Mouse (Mus musculus) cerebellum, adult 18-20 months (tissue): ENCODE data around the gene Socs2.
"Not testable (repeated sequence)": the region's sequence is repeated elsewhere in the genome, so short reads cannot be mapped to it uniquely, and the experiment has no call there.

Experiments
- DNase-seq, 2 experiments: peaks; one replicate each; pipeline ENCODE4 v3.0.0; 2021

The Socs2 gene

DNA sequence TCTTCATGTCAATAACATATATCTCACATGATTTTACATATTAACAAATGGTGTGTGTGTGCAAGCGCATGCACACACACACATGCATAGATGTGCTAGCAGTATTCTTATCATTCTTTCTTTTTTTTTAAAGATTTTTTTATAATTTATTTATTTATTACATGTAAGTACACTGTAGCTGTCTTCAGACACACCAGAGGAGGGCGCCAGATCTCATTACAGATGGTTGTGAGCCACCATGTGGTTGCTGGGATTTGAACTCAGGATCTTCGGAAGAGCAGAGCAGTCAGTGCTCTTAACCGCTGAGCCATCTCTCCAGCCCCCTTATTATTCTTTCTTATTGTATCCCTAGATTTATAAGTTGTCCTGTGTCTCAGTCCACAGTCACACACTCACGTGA lies 27.2 kb downstream of the Socs2 start:
- DNase-seq = not testable (repeated sequence)

DNA sequence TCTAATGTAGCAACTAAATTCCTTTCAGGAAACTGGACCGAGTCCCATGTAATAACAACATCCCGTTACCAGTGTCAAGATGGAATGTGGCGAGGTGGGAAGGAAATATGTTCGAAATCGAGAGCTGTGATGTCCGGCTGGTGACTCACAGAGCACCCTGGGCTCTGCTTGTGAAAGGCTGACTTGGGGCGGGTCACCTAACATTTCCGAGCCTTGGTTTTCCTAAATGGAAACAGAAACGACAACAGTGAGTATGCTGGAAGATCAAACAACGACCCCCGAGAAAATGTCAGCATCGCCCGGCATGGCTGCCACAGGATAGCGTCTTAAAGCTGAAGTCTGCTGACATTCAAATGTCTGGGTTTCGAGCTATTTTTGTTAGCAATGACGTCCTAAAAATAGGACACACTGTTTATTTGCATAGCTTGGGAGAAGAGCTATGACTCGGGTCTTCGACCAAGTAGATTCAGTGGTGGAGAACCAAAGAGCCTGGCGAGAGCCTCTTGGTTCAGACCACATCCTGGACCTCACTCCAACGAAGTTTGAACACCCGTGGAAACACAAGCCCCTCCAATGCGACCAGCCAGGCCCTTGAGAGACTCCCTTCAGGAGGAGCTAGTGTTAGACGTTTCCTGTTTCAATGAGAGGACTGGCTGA lies 28.0 kb downstream of the Socs2 start:
- no peak for DNase-seq

DNA sequence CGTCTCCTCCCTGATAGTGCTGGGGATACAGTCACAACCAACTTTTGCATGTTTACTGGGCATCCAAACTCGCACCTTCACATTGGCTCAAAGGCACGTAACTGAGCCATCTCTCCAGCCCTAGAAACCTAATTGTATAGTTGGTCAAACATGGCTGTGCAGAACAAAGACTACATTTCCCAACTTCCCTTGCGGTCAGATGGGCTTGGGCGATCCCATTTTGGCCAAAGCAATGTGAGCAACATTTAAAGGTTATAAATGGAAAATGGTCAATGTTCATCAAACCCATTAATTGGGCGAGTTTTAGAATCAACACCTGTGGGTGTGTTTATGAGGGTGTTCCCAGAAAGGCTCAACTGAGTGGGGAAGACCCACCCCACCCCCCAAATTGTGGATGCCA lies 30.5 kb downstream of the Socs2 start:
- DNase-seq = no peak

DNA sequence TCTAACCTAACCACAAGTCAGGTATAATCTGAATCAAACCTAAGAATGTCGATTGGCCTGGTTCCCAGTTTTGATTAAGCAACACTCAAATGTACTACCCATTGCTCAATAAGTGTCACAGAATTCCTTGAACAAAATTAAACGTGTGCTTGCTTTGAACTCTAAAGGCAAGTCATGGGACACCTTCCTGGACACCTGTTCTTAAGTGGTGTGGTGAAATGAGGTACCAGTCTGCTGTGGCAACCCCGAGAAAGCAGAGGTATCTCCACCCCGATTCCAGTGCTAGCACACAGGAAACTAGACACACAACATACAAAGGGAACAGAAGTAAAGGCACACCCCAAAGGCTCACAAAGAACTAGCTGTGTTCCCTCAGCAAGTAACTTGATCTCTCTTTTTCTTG lies 31.2 kb downstream of the Socs2 start:
- DNase-seq = no peak

DNA sequence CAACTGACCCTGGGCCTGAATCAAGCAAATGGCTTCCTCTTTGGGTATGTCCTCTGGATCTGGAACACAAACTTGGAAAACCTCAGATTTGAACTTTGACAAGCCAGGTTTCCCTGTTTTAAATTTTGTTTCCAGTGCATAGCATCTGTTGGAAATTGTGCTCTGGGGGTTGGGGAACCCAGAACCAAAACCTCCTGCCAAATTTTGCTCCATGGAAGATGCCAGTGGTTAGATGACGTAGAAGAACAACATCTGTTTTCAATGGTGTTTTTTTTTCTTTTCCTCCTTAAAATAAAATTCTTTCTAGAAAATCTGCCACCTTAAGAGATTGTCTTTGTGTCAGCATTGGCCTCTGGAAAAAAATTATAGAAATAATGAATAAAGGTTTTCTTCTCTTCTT lies 31.9 kb downstream of the Socs2 start:
- no peak for DNase-seq

DNA sequence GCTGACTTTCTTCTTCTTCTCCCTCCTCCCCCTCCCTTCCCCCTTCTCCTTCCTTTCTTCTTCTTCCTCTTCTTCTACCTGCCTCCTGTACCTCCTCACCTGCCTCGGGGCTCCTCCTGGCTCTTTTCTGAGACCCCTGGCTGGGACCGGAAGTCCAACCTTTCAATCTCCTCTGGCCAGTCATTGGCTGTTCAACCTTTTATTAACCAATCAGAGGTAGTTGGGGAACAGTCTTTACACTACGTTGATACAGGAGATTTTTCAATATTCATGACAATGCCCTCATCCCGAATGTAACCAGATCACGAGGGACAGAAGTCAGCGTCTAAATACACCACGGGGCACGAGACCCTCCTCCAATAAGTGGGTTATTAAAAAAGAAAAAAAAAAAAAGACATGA lies 32.5 kb downstream of the Socs2 start:
- DNase-seq = no peak

DNA sequence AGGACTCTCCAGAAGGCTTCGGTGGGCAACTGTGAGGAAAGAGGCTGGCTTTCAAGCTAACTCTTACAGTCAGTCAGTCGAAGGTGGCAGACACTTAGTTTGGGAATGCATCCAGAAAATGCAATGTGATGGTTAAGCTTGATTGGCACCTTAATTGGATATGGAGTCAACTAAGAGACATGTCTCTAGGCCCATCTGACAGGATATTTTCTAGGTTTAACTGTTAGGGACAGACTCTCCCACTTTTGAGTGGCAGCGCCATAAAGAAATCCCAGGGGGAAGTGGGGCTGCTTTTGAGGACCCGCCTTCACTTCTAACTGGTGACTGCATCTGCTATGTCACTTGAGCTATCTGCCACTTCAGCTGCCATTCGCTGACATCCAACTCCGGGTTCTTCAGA lies 43.6 kb downstream of the Socs2 start:
- no peak for DNase-seq

DNA sequence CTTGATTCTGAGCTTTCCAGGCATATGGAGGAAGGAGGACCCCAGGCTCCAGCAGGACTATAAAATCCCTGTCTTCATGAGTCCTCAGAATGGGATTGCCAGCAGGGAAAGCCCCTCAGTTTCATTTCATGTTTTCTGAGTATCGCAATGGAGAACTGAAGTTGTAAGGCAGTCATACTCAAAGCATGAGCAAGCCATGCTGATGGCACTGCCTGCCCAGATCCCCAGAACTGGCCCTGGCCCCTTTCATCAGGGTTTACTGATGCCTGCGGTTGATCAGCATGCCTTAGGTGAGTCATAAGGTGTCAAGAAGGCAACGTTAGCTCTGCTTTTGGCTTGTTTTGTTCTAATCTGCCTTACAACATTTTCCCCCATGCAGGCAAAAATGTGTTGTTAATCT lies 45.0 kb downstream of the Socs2 start:
- no peak for DNase-seq

DNA sequence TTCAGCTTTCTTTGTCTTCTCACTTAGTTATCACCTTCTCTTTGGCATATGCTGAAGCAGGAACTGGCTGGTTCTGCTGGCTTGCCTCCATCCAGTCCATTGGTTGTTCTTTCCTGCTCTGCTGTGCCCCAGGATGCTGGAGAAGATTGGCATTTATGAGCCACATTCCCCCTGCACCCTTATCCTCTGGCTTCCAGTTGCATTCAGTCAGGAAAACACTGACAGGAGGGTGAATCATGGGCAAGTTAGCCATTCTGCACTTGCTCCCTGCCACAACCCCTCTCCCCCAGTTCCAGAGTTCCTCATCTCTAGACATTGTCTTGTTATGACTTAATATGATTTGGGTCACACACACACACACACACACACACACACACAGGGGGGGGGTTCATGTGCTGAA lies 47.8 kb downstream of the Socs2 start:
- DNase-seq = no peak

DNA sequence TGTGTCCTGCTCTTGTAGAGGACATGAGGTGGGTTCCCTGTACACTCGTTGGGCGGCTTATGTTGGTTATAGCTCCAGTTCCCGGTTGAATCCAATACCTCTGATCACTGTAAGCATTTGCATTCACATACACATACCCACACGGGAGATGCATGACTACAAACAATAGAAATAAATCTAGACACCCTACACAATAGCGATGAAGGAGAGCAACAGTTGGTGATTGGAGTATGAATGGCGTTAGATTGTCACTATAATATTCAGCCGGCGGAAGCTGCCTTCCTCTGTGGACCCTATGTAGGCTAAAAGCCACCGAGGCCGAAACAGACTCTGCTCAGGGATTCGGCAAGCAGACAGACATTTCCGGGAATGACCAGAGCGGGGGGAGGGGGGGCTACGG lies 48.8 kb downstream of the Socs2 start:
- no peak for DNase-seq

DNA sequence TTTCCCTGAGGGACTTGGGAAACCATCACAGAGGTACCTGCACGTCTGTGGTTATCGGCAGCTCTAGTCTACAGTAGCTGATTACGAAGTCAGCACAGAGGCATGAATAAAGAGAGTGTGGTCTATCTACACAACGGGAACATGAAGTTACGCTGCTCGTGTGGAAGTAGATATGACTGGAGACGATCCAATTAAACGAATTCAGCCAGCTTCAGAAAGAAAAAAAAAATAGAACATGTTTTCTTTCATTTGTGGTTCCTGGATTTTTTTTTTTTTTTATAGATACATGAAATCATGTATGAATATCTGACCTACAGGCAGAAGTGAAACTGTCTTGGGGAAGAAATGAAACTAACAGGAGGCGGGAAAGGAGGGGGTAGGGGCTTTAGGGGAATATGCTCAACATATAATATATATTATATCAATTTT lies 49.3 kb downstream of the Socs2 start:
- DNase-seq = no peak

DNA sequence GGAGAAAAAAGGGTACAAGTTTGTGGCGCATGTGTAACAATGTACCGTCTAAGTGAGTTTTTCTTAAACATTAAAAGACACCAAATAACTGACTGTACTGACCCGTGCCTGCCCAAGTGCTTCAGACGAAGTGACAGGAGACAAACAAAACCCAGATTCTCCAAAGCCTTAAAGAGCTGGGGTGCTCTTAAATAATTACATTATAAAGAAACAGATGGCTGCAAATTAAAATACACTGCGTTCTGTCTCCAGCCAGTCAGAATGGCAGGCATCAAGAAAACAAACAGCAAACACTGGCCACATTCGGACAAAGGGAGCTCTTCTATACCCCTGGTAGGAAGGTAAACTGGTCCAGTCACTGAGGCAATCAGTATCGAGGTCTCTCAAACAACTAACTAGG lies 49.7 kb downstream of the Socs2 start:
- no peak for DNase-seq

DNA sequence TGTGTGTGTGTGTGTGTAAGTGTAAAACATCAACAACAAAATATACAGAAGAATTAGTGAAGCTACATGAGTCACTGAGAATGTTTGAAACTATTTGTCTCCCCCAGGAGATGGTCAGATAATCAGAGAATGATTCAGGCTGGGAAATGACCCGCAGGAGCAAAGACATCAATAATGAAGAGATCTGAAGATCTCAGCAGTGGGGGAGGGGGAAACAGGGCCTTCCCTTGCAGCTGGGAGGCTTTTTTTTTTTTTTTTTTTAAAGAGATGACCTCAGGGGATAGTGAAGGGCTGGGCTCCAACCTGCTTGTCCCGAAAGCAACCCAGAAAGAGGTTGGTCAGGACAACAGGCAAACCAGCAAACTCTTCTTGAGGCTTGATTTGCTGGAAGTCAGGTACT lies 54.7 kb downstream of the Socs2 start:
- no peak for DNase-seq

DNA sequence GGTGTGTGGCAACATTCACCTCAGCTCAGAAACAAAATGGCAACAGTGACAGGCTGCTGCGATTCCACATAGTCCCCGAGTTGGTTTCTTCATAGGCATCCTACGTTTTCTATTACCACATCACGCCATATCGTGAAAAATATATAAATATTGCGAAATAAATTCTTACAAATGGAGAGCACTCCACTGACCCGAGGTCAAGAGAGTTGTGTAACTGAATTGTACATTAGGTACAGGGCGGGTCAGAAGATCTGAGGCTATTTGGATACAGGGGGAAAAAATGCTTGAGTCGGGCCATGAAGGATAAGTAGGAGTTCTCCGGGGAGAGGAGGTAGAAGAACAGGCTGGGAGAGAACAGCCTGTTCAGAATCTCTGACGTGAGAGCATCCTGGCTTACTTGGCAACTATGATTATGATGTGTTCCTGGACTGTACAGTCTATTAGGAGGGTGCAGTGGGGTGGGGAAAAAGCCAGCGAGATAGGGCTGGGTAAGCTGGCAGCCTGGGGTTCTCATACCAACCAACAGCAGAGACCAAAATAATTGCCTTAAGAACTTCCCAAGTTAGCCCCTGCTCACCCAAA lies 55.6 kb downstream of the Socs2 start:
- no peak for DNase-seq

DNA sequence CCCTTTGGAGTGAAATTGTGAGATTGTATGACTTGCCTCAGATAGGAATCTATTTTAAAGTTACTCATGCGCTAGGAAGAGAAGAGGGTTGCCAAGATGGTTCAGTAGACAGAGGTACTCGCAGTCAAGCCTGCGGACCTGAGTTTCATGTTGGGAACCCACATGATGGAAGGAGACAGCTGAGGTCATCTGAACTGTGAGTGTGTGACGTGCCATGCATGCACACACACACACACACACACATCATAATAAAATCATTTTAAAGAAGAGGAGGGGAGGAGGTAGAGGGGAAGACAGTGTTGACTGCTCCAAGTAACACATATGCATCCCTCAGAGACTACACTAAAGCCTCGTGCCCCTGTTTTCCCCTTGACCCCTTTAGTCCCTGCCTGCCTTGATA lies 56.9 kb downstream of the Socs2 start:
- DNase-seq = no peak

DNA sequence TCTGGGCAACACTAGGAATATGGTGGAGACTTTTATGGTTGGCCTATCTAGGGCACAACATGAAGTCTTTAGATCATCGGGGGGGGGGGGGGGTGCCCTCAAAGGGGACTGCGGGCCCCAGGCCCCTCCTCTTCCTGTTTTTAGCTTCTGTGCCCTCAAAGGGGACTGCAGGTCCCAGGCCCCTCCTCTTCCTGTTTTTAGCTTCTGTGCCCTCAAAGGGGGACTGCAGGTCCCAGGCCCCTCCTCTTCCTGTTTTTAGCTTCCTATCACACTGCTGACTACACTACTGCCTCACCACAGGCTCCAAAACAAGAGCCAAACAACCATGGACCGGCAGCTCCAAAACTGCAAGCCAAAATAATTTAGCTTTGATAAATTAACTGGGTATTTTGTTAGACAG lies 59.3 kb downstream of the Socs2 start:
- no peak for DNase-seq

DNA sequence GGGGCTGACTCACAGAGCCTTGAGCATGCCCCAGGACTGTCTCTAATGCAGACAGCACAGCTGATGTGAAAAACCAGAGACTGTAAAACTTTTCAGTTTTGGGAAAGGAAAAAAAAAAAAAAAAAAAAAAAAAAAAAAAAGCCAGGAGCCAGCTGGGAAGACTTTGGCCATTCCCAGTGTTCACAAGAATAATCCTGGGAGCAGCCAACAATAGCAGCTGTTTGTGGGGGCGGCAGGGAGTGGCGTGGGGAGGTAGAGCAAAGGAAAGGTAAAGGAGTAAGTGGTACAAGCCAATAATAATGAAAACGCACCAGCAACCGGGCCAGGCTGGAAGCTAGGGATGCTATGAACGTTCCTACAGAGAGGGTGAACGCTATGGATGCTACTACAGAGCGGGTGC lies 60.3 kb downstream of the Socs2 start:
- no peak for DNase-seq

DNA sequence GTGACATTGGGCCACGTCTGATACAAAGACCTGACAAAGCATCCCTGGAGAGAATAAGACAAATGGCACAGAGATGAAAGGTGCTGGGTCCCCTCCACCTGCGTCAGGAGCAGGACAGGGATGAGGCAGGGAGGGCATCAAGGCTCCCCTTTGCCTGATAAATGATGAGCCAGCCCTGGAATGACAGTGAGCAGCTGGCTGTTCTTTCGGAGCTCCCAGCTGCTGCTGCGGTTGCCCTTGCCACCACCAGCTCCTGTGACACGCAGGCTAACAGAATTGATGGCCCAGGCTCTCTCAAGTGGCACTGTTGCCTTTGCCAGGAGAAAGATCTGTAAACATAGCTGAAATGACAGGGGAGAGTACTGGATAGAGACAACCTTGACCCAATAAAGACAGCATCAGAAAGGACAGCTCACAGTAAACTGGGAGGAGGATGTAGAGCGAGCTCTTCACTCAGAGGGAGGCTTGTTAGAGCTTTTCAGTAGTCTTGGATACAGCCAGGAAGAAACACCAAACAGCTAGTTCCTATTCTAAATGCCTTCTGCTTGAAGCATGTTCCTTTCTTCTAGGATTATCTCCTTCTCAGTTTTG lies 61.2 kb downstream of the Socs2 start:
- DNase-seq = no peak

DNA sequence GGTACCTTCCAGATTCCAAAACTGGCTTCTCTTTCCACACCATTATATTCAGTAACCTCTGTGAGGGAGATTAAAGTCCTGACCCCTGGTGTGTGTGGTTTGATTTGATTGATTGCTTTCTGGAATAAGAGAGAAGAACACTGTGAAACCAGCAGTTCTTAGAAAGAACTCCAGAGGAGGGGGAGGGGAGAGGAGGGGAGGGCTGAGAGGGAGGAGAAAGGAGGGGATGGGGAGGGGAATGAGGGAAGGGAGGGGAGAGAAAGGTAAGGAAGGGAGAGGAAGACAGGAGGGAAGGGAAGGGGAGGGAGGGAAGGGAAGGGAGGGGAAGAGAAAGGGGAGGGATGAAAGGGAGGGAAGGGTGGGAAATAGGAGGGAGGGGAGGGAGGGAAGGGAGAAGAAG lies 62.3 kb downstream of the Socs2 start:
- no peak for DNase-seq

DNA sequence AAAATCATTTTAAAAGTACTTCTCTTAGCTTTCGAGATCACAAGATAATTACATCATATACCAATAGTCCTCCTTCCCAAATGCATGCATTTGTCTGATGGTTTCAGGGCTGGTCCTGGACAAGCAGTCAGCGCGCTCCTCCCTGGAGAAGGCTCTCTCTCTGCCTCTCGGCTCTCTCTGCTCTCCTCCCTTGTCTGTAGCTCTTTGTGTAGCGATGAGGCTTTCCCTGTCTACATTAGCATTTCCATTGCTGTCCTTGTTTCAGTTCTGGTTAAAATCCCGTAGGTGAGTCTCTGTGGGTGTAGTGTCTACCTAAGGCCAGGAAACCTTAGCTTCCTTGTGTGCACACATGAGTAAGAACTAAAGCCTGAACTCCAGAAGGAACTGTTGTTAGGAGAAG lies 62.9 kb downstream of the Socs2 start:
- no peak for DNase-seq

DNA sequence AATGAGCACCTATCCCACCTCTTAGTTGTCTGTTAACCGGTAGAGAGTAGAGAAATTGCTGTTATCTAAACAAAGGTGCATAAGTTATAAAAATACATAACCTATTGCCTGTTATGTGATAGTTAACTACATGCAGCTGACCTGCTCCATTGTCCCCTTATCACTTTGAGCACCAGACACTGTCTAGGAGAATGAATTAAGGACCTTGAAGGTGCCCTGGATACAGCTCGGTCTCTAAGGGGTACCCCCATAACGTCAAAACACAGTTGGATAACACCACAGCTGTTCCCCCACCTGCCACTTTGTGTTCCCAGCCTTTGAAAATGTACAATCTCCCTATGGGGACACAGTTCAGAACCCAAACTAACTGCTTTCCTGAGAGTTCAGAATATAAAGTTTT lies 68.5 kb downstream of the Socs2 start:
- DNase-seq = no peak

DNA sequence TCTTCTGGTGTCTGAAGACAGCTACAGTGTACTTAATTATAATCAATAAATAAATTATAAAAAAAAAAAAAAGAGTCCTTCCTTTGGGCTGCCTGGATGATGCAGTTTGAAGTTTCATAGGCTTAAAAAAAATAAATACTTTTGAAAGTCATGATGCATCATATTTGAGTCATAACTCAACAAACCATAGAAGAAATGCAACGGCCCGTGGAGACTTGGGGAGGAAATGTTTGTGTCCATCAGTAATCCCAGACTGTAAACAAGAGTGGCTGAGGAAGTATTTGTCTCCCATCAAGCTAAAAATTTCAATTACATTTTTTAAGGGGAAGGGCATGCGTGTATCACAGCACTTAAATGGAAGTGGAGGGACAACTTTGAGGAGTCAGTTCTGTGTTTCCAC lies 69.2 kb downstream of the Socs2 start:
- DNase-seq = no peak

DNA sequence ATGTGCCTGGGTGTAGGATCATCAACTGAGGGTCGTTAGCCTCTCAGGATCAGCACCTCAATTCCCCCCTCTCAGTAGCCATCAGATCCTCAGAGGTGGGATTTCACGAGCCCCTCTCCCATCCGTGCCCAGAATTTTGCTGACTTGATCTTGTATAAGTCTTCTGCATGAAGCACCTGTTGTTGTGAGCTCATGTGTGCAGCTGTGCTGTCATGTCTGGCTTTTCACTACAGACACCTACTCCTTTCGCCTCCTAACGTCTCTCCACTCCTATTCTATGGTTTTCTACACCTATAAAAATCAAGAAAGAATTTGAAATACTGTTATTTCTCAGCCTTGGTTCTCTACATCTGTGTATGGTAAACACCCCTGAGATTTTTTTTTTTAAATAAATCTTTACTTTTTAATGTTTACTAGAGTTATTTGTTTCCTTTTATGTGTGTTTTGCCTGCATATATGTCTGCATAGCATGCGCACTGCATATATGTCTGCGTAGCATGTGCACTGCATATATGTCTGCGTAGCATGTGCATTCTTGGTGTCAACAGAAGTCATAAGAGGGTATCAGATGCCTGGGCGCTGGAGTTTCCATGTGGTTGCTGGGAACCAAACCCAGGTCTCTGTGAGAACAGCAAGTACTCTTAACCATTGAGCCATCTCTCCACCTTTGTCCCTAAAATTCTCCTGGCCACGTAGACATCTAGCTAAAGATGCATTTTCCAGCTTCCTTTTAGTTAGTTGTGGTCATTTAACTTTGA lies 74.0 kb downstream of the Socs2 start:
- DNase-seq = no peak

DNA sequence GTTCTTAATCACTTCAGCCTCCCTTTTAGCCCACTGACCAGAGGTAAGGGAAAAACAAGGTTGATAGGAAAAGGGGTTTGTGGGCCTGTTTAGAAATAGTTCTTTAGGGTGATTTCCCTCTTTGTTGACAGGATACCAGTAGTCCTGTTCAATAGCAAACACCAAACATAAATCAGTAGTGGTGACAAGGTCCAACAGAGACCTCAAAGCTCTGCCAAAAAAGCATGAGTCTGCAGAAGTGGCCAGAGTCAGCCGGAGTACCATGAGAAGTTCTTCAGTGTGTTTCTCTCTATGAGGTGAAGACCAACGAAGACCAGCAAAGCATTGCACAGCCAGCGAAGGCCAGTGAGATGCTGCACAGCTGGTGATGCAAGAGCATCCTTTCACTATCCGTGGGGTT lies 76.3 kb downstream of the Socs2 start:
- DNase-seq = no peak
